Mouse (Mus musculus) cerebellum, adult 2 months (tissue): ENCODE data around the gene Cct2. TPM values are rescaled to one million over a fixed set of nuclear protein-coding genes. Genes with fewer than 3 reads are reported as not detected.
A peak's percentile ranks its signal among the peaks of the same experiment; 100 is the strongest.

Source experiments
- DNase-seq, 2 experiments: peaks; one replicate each; pipeline ENCODE4 v3.0.0; 2021
- H3K27ac ChIP-seq: fragments of 200-500 bp; 2 replicates; pipeline ENCODE4 v1.5.1; 2012; ENCODE audit warnings: low read length, control low read depth, inconsistent platforms; ENCODE audit not compliant: insufficient read depth
- H3K27me3 ChIP-seq: fragments of 200-500 bp; 2 replicates; pipeline ENCODE4 v1.6.1; 2012; ENCODE audit warnings: inconsistent platforms, mild to moderate bottlenecking, low read length, moderate library complexity; ENCODE audit not compliant: control insufficient read depth, insufficient read depth
- H3K4me1 ChIP-seq: fragments of 200-500 bp; 2 replicates; pipeline ENCODE4 v1.6.1; 2011; ENCODE audit warnings: low read length; ENCODE audit not compliant: control insufficient read depth, insufficient read depth
- H3K4me3 ChIP-seq: fragments of 200-500 bp; replicated peaks from 2 replicates; pipeline ENCODE3; 2011; ENCODE audit warnings: mild to moderate bottlenecking, low read depth, low read length, control low read depth; ENCODE audit not compliant: insufficient read depth
- CTCF ChIP-seq: fragments of 200-500 bp; IDR thresholded peaks from 2 replicates; pipeline ENCODE4 v1.5.1; 2011; ENCODE audit warnings: low read depth, mild to moderate bottlenecking, control low read depth, low read length, moderate library complexity, borderline replicate concordance; ENCODE audit not compliant: insufficient read depth
- POLR2A ChIP-seq: fragments of 200-500 bp; IDR thresholded peaks from 2 replicates; pipeline ENCODE4 v1.6.1; 2011; ENCODE audit warnings: low read length, control low read depth, borderline replicate concordance; ENCODE audit not compliant: insufficient read depth
- WGBS: fragments of 180-500 bp; shearing (Covaris S2); methylation state at CpG from one replicate; pipeline ENCODE4 v1.1.7; 2018; 5-methylcytosine and 5-hydroxymethylcytosine counted together
- polyA plus RNA-seq: library from polyadenylated mRNA; depleted of rRNA; stranded (reverse); fragments of >200 nt; gene quantifications from 2 replicates; pipeline ENCODE4 v1.2.3, GENCODE M21; 2012

Cct2 gene
- polyA plus RNA-seq, 1 experiment: 148 TPM

- TF ChIP-seq CTCF: no peak
- TF ChIP-seq POLR2A: no peak
- 77% methylated on average over 5 of the region's 5 CpGs for WGBS
- H3K4me1 ChIP-seq: peaks cover 3% of the 10 kb centered on the region
- no peak overlapping the region for H3K4me3 ChIP-seq
- H3K27me3 ChIP-seq: no peaks in the 10 kb centered on the region
- no peak for DNase-seq
- no peak overlapping the region for H3K27ac ChIP-seq
Observed at GRCm38 (mm10) chr10:117100175-117100574, 36.6 kb upstream of the Cct2 start.

- H3K27me3 ChIP-seq: no peaks in the 10 kb centered on the region
- H3K4me3 ChIP-seq: no peak overlapping the region
- no peak for DNase-seq
- peaks cover 12% of the 10 kb centered on the region for H3K4me1 ChIP-seq
- 58% methylated on average over 2 of the region's 2 CpGs for WGBS
- no peak for TF ChIP-seq CTCF
- no peak for TF ChIP-seq POLR2A
- no peak overlapping the region for H3K27ac ChIP-seq
Observed at GRCm38 (mm10) chr10:117097116-117097698, 33.6 kb upstream of the Cct2 start.

GRCm38 (mm10) chr10:117096096-117096495, 32.5 kb upstream of the Cct2 start:
- DNase-seq: no peak
- H3K4me3 ChIP-seq: no peak overlapping the region
- TF ChIP-seq CTCF (no peak), POLR2A (no peak)
- H3K4me1 ChIP-seq: peaks cover 12% of the 10 kb centered on the region
- 84% methylated on average over 6 of the region's 6 CpGs for WGBS
- H3K27ac ChIP-seq: no peak overlapping the region
- no peaks in the 10 kb centered on the region for H3K27me3 ChIP-seq

GRCm38 (mm10) chr10:117094504-117095329, 31.1 kb upstream of the Cct2 start:
- Histone ChIP-seq H3K4me3 (no peak overlapping the region), H3K27ac (0 out of 2 replicates have a peak overlapping the region, but pooled peaks have one; percentile 25), H3K27me3 (no peaks in the 10 kb centered on the region), H3K4me1 (peaks cover 12% of the 10 kb centered on the region)
- WGBS: 21% methylated on average over 15 of the region's 15 CpGs
- no peak for TF ChIP-seq POLR2A
- TF ChIP-seq CTCF: no peak
- DNase-seq: peak; percentile 30 to 46

GRCm38 (mm10) chr10:117089628-117090027, 26.0 kb upstream of the Cct2 start:
- peaks cover 6% of the 10 kb centered on the region; the same call in 1 of the 2 replicates for H3K4me1 ChIP-seq
- H3K27me3 ChIP-seq: no peaks in the 10 kb centered on the region
- no peak for DNase-seq
- H3K27ac ChIP-seq: no peak overlapping the region
- TF ChIP-seq CTCF (no peak), POLR2A (no peak)
- H3K4me3 ChIP-seq: no peak overlapping the region
- 77% methylated on average over 4 of the region's 4 CpGs for WGBS

GRCm38 (mm10) chr10:117081914-117082359, 18.3 kb upstream of the Cct2 start:
- no peak overlapping the region for H3K27ac ChIP-seq
- no peak for DNase-seq
- 72% methylated on average over 2 of the region's 2 CpGs for WGBS
- H3K4me1 ChIP-seq: no peaks in the 10 kb centered on the region
- TF ChIP-seq POLR2A (no peak), CTCF (no peak)
- H3K4me3 ChIP-seq: no peak overlapping the region
- no peaks in the 10 kb centered on the region for H3K27me3 ChIP-seq

GRCm38 (mm10) chr10:117081326-117081725, 17.7 kb upstream of the Cct2 start:
- DNase-seq: no peak
- 72% methylated on average over 4 of the region's 4 CpGs for WGBS
- no peak overlapping the region for H3K4me3 ChIP-seq
- H3K27ac ChIP-seq: no peak overlapping the region
- no peaks in the 10 kb centered on the region for H3K27me3 ChIP-seq
- H3K4me1 ChIP-seq: no peaks in the 10 kb centered on the region; the same call in 1 of the 2 replicates
- TF ChIP-seq POLR2A (no peak), CTCF (no peak)

GRCm38 (mm10) chr10:117078284-117078683, 14.7 kb upstream of the Cct2 start:
- DNase-seq: no peak
- Histone ChIP-seq H3K27ac (no peak overlapping the region), H3K27me3 (no peaks in the 10 kb centered on the region), H3K4me3 (no peak overlapping the region), H3K4me1 (no peaks in the 10 kb centered on the region; the same call in 1 of the 2 replicates)
- 82% methylated on average over 6 of the region's 6 CpGs for WGBS
- TF ChIP-seq POLR2A (no peak), CTCF (peak; percentile 53; the same call in 1 of the 2 replicates)
